Mouse (Mus musculus): Measurements from ENCODE around the gene Pcnt.

Pcnt gene

GRCm38 (mm10) chr10:76392596-76392995, 50.0 kb downstream of the Pcnt start:
- DNase-seq: no peak

- DNase-seq: peak; percentile 42 to 66
These were observed 50.8 kb downstream of the Pcnt start for GRCm38 (mm10) chr10:76391786-76392185.

GRCm38 (mm10) chr10:76391166-76391565, 51.4 kb downstream of the Pcnt start:
- no peak for DNase-seq

- no peak for DNase-seq
These were observed 67.6 kb downstream of the Pcnt start for GRCm38 (mm10) chr10:76374981-76375380.

GRCm38 (mm10) chr10:76371736-76372135, 70.8 kb downstream of the Pcnt start:
- DNase-seq: no peak

- no peak for DNase-seq
These were observed 73.8 kb downstream of the Pcnt start for GRCm38 (mm10) chr10:76368766-76369165.

GRCm38 (mm10) chr10:76363233-76363632, 79.4 kb downstream of the Pcnt start:
- no peak for DNase-seq

- no peak for DNase-seq
These were observed 84.1 kb downstream of the Pcnt start for GRCm38 (mm10) chr10:76358468-76358867.

GRCm38 (mm10) chr10:76357286-76357875, 85.2 kb downstream of the Pcnt start:
- DNase-seq: no peak

GRCm38 (mm10) chr10:76354974-76355373, 87.6 kb downstream of the Pcnt start:
- DNase-seq: no peak

- DNase-seq: no peak
These were observed 88.6 kb downstream of the Pcnt start for GRCm38 (mm10) chr10:76353986-76354385.

GRCm38 (mm10) chr10:76351953-76352352, 90.6 kb downstream of the Pcnt start:
- no peak for DNase-seq

GRCm38 (mm10) chr10:76346589-76346988, 96.0 kb downstream of the Pcnt start:
- DNase-seq: peak; percentile 52 to 76

- peak in 1 of 2 experiments; percentile 18 for DNase-seq
These were observed 96.5 kb downstream of the Pcnt start for GRCm38 (mm10) chr10:76346043-76346491.

- DNase-seq: no peak
These were observed 97.1 kb downstream of the Pcnt start for GRCm38 (mm10) chr10:76345540-76345902.

GRCm38 (mm10) chr10:76344711-76345539, 97.7 kb downstream of the Pcnt start, which contains the start of gene Dip2a:
Gene Dip2a, minus strand, starts transcription at chr10:76345291.
- DNase-seq: peak; percentile 98 to 99

- peak; percentile 31 to 57 for DNase-seq
These were observed 108.2 kb downstream of the Pcnt start for GRCm38 (mm10) chr10:76334350-76334749.

GRCm38 (mm10) chr10:76332040-76332439, 110.5 kb downstream of the Pcnt start:
- no peak for DNase-seq

GRCm38 (mm10) chr10:76329093-76329492, 113.5 kb downstream of the Pcnt start:
- no peak for DNase-seq

GRCm38 (mm10) chr10:76328574-76328973, 114.0 kb downstream of the Pcnt start:
- no peak for DNase-seq

GRCm38 (mm10) chr10:76326304-76327006, 116.1 kb downstream of the Pcnt start:
- peak; percentile 39 to 60 for DNase-seq

- DNase-seq: peak in 1 of 2 experiments; percentile 17
These were observed 125.0 kb downstream of the Pcnt start for GRCm38 (mm10) chr10:76317623-76318022.

- DNase-seq: no peak
These were observed 126.4 kb downstream of the Pcnt start for GRCm38 (mm10) chr10:76316194-76316593.
